Mouse (Mus musculus) induced T-regulatory cell, adult 2 months (primary cell): ENCODE measurements around the gene Lmx1a.

Experiments
- DNase-seq: peaks from one replicate; pipeline ENCODE4 v3.0.0-alpha.2; 2012; ENCODE audit warnings: low read depth

The Lmx1a gene

DNA sequence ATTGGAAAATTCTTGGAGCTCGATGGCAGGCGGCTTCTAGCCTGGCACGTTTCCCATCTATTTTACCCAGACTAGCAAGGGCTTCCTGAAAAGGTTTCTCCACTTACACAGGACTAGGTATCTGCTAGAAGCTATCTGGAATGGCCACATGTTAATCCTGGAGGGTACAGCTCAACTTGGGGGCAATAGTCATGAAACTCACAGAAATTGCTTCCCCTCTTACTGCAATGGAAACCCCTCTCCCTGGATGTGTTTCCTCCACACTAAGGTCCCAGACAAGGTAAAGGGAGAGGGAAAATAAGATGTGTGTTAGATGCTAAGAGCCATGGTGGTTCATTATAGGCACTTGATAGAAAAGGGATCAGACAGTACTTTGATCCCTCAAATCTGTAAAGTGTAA is 5.7 kb downstream of the Lmx1a start:
- DNase-seq: no peak

DNA sequence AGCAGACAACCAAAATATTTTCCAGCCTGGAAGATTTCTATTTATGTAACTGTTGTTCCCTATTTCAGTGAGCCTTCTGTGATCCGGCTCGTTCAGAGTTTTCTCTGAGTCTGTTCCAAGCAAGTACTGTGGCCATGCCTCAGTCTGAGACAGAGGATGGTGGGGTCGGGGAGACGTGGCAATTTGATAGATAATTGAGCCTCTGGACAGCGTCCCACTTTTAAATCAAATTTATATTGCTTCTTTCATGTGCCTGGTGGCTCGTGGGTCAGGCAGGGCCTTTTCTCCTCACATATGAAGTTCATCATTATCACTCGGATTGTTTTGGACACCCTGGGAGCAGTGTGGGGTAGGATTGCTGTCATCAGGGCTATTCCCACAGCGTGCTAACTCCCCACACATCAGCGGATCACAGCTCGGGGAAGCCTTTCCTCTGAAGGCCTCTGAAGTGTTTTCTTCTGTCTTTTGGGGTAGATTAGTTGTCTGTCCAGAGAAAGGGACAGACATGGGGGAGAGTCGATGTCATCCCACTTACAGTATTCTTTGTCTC is 6.9 kb downstream of the Lmx1a start:
- no peak for DNase-seq

DNA sequence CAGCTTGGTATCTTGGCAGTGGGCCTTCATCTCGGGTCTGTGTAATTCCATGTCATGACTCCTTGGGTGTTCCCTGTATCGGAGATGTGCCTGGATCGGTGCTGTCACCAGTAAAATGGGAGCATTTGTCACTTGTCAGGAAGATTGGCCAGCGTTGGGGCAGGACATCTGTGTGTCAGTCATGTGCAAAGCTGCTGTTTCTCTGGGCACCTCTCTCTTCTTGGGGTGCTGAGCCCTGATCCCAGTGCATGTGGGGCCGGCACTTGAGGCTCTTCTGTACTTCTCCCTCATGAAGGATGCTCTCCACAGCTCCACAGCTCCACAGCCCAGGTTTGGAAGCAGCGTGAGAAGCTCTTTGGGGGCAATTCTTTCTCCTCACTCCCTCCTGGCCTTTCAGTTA is 10.7 kb downstream of the Lmx1a start:
- no peak for DNase-seq

DNA sequence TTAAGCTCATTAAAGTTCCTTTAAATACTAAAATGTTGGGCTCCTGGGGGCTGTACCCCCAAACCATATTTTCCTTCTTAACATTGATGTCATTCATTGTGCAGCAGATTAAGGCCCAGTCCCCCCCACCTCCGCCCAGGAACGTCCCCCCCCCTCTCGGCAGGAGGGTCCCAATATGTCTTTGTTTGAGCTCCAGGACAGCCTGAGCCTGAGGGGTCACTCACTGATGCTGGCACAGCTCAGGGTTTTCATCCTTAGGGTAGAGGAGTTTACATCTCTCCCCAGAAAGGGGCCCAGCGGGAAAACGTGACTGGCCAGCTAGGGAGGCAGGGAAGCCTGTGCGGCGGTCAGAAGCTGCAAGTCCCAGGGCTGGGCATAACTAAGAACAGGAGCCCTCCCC is 11.2 kb downstream of the Lmx1a start:
- DNase-seq: no peak

DNA sequence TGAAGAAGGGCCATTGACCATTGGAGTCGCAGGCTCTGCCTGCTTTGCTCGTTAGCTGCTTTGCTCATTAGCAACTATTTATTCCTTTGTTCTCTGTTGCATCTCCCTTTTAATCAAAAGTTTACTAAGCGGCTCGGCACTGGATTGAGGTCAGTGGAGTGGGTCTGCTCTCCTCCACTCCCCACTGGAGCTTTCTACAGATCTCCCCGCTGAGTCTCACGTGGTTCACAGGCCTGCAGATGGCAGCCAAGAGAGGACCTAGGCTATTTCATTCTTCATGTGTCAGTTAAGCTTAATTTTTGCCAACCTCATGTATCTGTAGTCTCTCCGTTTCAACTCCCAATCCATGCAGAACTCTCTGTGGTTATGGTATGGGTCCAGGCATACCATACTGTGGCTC is 16.5 kb downstream of the Lmx1a start:
- DNase-seq: no peak

DNA sequence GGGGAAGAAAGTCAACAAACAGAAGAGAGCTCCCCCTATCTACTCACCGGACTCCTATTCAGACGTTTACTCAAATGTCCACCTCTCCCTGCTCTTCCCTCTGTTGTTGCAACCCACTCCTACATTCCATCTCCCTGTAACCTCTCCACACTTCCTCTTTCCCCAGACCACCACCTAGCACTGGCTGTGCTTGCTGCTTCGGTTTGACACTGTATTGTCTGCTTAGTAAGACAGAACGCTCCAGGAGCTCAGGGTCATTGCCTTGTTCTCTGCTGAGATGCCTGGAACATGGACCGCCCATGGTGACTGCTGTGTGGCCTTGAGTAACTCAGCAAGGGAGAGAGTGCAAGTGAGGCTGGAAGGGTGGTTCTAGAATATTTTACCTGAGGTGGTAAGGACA is 19.7 kb downstream of the Lmx1a start:
- no peak for DNase-seq

DNA sequence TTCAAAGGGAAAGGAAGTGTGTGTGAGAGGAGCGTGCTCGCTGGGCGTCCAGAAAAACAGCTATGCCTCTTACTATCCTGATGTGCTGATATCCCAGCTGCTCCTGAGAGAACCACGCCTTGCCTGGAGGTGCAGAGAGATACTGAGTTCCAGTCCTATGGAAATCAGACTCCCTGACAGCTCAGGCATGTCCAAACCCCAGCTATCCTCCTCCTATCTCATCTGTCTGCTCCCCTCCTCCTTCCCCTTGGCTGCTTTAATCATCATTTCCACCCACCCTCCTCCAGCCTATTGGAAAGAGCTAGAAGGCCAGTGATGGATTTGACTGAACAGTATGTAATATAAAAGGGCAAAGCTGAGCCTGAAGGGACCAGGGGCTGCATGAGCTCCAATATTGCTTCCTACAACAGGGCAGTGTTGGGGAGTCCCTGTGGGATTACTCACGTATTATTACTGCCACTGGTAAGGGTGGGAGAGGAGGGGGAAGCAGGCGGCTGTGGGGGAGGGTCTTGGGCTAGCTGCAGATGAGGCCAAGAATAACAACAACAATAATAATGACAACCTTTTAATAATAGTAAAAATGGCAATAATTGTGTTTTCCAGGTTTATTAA is 26.8 kb downstream of the Lmx1a start:
- DNase-seq: no peak

DNA sequence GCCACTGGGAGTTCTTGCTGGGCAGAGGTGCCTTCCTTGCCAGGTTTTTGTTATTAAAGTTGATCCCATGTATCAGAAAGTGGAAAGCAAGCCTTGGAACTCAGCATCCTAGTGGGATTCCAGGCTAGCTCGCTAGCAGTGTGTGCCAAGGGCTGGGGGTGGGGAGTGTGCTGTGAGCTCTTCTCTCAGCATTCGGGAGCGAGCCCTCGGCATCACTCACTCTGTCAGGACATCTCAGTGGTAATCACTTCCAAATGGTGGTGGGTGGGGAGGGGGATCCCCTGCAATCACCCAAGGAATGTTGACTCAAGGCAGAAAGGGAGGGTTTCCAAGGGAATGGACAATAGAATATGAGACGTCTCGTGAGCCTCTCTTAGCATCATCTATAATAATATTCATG is 45.4 kb downstream of the Lmx1a start:
- no peak for DNase-seq

DNA sequence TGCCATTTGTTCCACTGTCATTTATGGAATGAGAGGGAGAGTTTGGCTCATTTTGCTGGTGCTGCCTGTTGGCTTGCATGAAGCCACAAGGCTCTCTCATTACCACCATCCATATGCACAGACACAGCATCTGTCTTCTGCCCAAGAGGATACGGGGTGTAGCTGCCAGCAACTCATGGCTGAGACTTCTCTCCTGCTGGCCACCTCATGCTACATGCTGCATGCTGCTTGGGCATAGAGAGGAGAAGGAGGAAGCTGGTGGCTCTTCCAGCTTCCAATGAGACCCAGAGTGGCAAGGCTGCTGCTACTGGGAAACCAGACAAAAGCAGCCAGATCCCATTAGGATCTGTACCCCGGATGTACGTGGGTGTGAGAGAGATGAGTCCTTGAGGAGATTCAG is 47.8 kb downstream of the Lmx1a start:
- no peak for DNase-seq

DNA sequence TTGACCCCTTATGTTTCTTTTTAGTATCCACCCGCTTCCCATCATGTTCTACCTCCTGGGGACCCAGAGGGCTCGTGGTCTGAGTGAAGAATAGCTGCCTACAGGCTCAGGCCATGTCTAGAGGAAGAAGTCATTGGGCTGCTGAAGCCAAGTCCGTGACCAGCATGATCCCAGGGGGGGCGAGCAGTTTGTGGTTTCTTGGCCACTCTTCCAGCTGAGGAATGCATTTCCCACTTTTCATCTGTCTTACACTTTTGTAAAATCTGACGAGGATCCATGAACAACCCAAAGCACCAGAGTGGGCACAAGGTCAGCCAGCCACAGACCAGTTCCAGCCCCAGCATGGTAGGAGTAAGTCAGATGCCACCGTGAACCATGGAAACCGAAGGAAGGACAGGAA is 50.2 kb downstream of the Lmx1a start:
- no peak for DNase-seq

DNA sequence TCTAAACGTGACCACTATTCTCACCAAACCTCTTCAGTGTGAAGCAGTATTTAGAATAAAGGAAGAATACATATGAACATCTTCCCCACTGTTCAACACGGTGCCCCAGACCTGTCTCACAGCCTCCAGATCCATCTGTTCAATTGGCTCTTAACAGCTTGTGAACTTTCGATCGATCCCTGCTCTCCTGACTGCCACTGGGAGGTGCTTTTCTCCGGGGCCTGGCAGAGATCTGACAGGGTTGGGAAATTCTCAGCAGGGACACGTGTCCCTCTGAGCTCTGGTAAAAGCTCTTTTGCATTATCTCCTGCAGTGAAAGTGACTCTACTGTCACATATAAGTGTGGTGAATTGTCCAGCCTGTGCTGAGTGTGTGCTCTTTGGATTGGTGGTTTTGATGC is 57.6 kb downstream of the Lmx1a start:
- no peak for DNase-seq

DNA sequence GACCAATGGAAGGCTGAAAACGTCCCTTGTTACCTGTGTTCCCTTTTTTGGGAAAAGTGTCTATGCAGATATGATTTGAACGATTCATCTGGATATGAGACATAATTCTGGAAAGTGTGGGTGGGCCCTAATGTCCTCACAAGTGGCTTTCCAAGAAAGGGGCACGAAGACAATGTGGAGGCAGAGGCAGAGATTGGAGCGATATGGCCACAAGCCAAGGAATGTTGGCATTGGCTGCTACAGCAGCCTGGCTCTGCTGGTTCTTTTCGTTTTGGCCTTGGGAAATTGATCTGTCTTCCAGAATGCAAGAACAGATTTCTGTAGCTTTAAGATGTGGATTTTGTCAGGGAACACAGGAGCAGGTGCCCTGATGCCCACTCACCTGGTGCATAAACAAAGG is 63.6 kb downstream of the Lmx1a start:
- DNase-seq: no peak

DNA sequence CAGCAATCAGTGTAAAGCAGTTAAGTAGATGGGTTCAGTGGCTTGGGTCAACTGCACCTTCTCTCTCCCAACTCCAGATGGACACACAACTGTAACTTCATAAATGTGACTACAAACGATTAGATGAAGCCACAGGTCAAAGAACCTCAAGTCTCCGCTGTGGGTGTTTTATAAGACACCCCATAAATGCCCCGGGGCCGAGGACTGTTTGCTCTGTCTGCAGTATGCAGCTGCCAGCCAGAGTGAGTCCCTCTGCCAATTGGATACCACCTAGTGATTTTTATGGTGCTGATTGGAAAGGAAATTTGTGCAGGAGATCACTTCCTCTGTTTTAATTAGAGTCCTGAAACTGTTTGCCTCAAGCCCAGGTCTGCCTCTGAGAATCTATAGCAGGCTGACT is 65.0 kb downstream of the Lmx1a start:
- DNase-seq: no peak

DNA sequence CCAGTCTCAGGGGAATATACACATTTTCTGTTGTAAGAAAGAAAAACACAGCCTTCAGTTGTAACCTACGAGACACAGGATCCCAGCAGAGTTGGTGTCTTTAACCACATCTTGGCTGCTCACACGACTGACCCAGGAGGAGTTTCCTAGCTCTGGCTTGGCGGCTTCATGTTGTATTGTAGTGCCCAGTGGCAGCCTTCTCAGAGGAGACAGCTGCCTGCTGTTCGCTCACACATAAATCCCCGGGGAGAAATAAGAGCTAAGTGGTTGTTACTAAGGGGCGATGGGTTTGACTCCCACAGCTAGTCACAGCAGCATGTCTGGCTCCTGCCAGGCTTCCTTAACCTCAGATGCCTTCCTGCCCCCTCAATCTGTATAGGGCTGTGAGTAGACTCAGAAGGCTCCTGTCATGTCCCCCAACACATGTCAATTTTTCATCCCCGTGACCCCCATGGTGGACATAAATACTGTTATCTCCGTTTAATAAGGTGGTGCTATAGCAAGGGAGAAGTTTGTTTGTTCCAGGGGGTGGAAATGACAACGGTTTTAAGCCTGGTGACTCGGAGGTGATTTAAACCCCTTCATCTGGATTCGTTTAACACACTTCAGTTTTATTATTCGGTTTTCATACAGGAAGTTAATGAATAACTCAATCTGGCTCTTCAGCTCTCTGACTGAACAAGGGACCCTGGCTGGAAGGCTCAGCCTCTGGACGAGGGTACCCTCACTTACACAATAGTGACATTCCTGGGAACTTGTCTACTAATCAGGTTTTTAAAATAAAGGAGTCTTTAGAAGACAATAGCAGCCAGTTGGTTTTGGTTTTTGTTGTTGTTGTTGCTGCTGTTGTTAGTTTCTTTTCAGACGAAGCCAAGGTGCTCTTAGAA is 65.8 kb downstream of the Lmx1a start:
- DNase-seq: no peak

DNA sequence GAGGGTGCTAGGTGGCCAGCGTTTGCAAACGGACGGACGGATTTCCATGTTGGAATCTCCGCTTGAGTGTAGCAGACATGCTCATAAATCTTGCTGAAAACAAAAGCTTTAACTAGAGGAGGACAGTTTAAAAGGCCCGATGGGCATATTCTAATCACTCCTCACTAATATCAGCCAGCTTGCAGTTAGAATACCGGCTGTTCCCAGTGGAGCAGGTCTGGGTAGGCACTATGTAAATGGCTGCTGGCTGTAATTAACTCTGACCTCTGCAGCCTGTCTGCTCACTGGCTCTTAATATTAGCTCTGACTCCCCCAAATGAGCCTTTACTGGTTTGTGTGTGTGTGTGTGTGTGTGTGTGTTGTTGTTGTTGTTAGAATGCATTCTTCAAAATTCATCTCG is 69.2 kb downstream of the Lmx1a start:
- DNase-seq: no peak

DNA sequence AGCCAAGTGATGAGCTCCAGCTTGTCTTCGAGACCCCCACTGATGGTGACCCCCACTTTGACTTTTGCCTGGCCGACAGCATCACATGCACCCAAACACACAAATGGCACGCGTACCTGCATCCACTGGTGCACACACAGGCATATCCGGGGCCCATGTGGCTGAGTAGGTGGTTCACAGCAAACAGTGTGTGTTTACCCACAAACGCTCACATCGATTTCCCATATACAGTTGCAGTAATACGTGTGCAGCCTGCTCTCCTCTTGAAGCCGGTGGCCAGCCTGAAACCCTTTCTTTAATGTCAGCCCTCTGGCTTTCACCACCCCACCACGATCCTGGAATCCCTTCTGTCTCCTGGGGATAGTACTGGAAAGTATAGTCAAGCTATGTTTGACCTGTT is 71.3 kb downstream of the Lmx1a start:
- DNase-seq: no peak

DNA sequence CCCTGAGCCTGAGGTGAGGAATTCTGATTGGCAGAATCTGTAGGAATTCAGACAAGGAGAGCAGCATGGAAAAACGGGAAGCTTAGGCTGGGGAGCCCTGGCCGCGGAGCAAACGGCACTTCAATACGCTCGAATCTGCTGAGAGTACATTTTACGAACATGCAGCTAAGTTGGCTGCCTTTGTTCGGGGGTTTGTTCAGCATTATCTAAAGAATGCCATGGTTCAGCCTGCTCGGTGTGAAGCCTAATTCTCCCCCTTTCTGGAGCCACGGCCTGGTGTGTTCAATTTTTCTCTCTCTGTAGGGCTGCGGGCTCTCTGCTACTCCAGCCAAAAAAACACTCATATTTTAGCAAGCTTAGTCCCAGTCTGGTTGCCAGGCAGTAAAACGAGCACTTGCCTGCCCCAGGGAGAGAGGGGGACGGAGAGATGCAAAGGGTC is 72.8 kb downstream of the Lmx1a start:
- no peak for DNase-seq

DNA sequence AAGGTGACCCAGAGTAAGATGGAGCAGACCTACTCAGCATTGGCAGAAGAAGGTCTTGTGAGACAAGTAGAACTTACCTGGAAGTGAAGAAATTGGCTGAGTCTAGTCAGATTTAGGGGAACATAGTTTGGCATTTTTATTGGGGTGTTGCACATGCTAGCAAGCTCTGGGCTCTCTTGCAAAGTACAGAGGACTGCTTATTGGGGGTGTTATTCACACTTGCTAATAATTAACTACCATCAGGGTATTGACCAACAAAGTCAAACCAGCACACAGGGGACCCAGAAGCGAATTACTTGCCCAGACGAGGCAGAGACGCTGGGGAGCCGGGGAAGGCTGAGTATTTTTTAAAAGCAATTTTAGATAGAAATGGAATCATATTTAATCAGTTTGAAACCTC is 77.6 kb downstream of the Lmx1a start:
- no peak for DNase-seq

DNA sequence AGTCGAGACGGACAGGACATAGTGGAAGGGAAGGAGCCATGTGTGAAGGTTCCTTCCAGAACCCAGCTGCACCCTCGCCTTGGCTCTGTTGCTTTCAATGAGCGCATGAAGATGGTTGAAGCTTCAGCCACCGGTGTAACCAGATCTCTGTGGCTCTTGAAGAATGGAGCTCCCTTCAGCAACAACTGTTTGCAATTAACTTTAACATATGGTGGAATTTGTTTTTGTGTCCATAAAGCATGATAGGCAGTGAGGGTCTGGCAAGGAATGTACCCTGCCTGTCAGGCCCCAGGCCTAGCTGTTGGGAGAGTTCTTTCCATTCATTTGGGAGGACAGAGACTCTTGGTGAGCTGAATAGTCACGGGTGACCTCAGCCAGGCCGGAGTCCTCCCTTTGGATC is 81.4 kb downstream of the Lmx1a start:
- no peak for DNase-seq

DNA sequence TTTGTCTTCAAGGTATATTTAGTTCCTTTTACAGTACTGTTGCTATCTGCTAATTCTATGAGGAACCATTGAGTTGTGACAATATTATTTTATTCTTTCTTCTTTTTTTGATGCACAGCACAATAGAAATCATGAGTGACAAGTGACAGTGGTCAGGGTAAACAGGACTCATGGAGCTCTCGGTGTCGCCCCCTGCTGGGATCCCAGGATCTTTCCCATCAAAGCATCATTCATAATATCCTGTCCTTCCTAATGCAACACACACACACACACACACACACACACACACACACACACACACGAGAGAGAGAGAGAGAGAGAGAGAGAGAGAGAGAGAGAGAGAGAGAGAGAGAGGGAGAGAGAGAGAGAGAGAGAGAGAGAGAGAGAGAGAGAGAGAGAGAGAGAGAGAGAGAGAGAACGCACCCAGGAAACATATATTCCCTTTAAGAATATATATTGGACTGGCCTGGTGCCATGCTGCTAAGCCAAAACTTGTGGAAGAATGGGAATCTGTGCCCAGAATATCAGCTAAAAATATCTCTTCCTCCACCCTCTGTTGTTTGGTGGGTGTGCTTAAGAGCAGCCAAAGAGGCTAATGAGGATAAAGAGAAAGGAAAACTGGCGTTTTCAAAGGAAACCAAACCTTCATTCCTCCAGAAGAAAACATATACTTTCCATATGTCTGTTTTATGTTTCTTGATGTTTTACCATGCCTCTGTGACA is 90.9 kb downstream of the Lmx1a start:
- no peak for DNase-seq

DNA sequence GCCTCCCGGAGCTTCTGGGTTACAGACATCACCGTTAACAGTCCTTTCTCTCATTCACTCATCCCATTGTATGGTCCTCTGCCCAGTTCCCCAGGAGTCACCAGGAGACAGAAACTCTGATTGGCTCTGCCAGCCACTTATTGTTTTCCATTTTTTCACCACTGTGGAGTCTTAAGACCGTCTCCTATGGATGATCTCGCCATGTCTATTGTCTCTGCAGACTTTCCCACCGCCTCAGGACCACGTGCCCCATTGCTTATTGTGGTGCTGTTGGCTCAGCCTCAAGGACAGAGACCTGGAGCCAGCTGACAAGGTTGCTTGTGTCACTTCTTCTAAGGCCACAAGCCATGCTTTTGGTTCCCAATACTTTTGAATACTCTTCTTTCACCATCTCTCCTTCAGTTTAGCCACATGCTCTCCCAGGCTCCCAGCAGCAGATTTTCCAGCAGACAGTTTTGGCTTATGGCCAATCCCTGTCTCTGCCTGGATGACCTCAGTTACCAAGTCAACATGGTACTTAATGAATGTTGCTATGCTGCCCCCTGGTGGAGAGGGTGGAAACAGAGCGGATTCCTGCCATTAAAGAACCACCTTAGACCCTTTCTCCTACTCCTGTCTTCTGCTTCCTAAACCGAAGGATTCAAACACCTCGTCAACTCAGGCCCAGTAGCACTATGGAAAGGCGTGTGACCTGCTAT is 92.9 kb downstream of the Lmx1a start:
- DNase-seq: peak; percentile 21

DNA sequence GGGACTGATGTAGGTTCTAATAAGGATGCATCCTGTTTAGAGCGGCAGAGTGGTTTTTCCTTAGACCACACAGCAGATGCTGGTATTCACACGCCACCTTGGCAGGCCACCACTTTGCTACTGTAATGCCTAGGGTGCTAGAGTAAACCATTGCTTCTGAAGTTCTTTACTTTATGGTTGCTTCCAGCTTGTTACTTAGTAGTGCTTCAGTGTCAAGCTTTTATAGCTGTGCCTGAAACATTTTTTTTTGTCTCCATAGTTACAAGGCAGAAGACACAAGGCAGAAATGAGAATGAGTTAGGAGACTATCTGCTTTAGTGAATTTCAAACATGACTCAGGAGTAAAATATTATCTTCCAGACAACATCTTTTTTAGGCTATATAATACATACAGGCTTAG is 95.0 kb downstream of the Lmx1a start:
- no peak for DNase-seq
